Mouse (Mus musculus) liver, embryonic 13.5 days (tissue): Measurements from ENCODE around the gene Ptges3. TPM values are rescaled to one million over a fixed set of nuclear protein-coding genes. Genes with fewer than 3 reads are reported as not detected.
"Not testable (repeated sequence)": the region's sequence is repeated elsewhere in the genome, so short reads cannot be mapped to it uniquely, and the experiment has no call there.

Source experiments
- ATAC-seq: fragments of 200-750 bp; cut with Nextera tagmentation; 2 replicates; pipeline ENCODE4 v1.8.0; 2017; ENCODE audit warnings: low read depth, mild to moderate bottlenecking, moderate number of reproducible peaks, moderate library complexity
- DNase-seq: peaks from one replicate; pipeline ENCODE4 v3.0.0; 2022
- H3K27ac ChIP-seq: fragments of 300-500 bp; sonication (generic); 2 replicates; pipeline ENCODE4 v1.5.1; 2015; ENCODE audit warnings: moderate library complexity, mild to moderate bottlenecking, inconsistent platforms
- H3K27me3 ChIP-seq: fragments of 300-500 bp; sonication (generic); 2 replicates; pipeline ENCODE4 v1.6.1; 2015; ENCODE audit warnings: mild to moderate bottlenecking, inconsistent platforms
- H3K36me3 ChIP-seq: fragments of 300-500 bp; sonication (generic); 2 replicates; pipeline ENCODE4 v1.6.1; 2015; ENCODE audit warnings: mild to moderate bottlenecking, inconsistent platforms
- H3K4me1 ChIP-seq: fragments of 300-500 bp; sonication (generic); replicated peaks from 2 replicates; pipeline ENCODE4 v1.6.1; 2015; ENCODE audit warnings: inconsistent platforms
- H3K4me2 ChIP-seq: fragments of 300-500 bp; sonication (generic); 2 replicates; pipeline ENCODE4 v1.6.1; 2015; ENCODE audit warnings: inconsistent platforms, mild to moderate bottlenecking, moderate library complexity
- H3K4me3 ChIP-seq: fragments of 300-500 bp; sonication (generic); replicated peaks from 2 replicates; pipeline ENCODE4 v1.5.1; 2015; ENCODE audit warnings: mild to moderate bottlenecking, inconsistent platforms
- H3K9ac ChIP-seq: fragments of 300-500 bp; sonication (generic); 2 replicates; pipeline ENCODE4 v1.6.1; 2015; ENCODE audit warnings: mild to moderate bottlenecking, inconsistent platforms
- H3K9me3 ChIP-seq: fragments of 300-500 bp; sonication (generic); replicated peaks from 2 replicates; pipeline ENCODE4 v1.6.1; 2016; ENCODE audit warnings: inconsistent platforms
- WGBS: fragments of 180-500 bp; shearing (Covaris S2); methylation state at CpG from one replicate; pipeline ENCODE4 v1.1.7; 2015; ENCODE audit not compliant: insufficient replicate concordance; 5-methylcytosine and 5-hydroxymethylcytosine counted together
- polyA plus RNA-seq: library from polyadenylated mRNA; unstranded; fragments of >200 nt; fragmentation: Nextera tagmentation; extraction: Ambion mirVana; gene quantifications from 2 replicates; pipeline ENCODE4 v1.2.1, GENCODE M21; 2015

Ptges3 gene
- polyA plus RNA-seq, 1 experiment from 2014 or later = 380 TPM

GRCm38 (mm10) chr10:128083688-128084087, 24.9 kb downstream of the Ptges3 start:
- H3K4me1 ChIP-seq = peaks cover 49% of the 10 kb centered on the region
- peak overlapping the region; percentile 87 for H3K27ac ChIP-seq
- no peaks in the 10 kb centered on the region for H3K27me3 ChIP-seq
- H3K9ac ChIP-seq = peak overlapping the region; percentile 97
- H3K4me3 ChIP-seq = peak overlapping the region; percentile 96
- H3K9me3 ChIP-seq = no peaks in the 10 kb centered on the region
- H3K36me3 ChIP-seq = peaks cover 47% of the 10 kb centered on the region
- DNase-seq (no peak), ATAC-seq (no peak)
- H3K4me2 ChIP-seq = peak overlapping the region; percentile 90
- under 1% methylated on average over 22 of the region's 22 CpGs for WGBS

GRCm38 (mm10) chr10:128084160-128084559, 25.4 kb downstream of the Ptges3 start:
- H3K9ac ChIP-seq = peak overlapping the region; percentile 97
- ATAC-seq = no peak
- H3K4me1 ChIP-seq = peaks cover 54% of the 10 kb centered on the region
- H3K27ac ChIP-seq = peak overlapping the region; percentile 87
- WGBS = 0% methylated on average over 3 of the region's 3 CpGs
- DNase-seq = no peak
- H3K4me2 ChIP-seq = peak overlapping the region; percentile 90
- H3K27me3 ChIP-seq = no peaks in the 10 kb centered on the region
- H3K36me3 ChIP-seq = peaks cover 52% of the 10 kb centered on the region
- no peaks in the 10 kb centered on the region for H3K9me3 ChIP-seq
- H3K4me3 ChIP-seq = peak overlapping the region; percentile 96

- H3K36me3 ChIP-seq = peaks cover 68% of the 10 kb centered on the region
- 0 out of 2 replicates have a peak overlapping the region, but pooled peaks have one; percentile 22 for H3K27ac ChIP-seq
- H3K4me2 ChIP-seq = peak overlapping the region; percentile 18; the same call in 1 of the 2 replicates
- H3K4me3 ChIP-seq = no peak overlapping the region
- H3K9ac ChIP-seq = no peak overlapping the region
- peaks cover 73% of the 10 kb centered on the region for H3K4me1 ChIP-seq
- 68% methylated on average over 6 of the region's 6 CpGs for WGBS
- no peaks in the 10 kb centered on the region for H3K9me3 ChIP-seq
- no peak for DNase-seq
- ATAC-seq = no peak
- H3K27me3 ChIP-seq = no peaks in the 10 kb centered on the region
Measured at GRCm38 (mm10) chr10:128086391-128086790, 27.6 kb downstream of the Ptges3 start.

- H3K9ac ChIP-seq, H3K27me3 ChIP-seq, H3K27ac ChIP-seq, ATAC-seq, H3K4me3 ChIP-seq, H3K9me3 ChIP-seq, H3K4me2 ChIP-seq, DNase-seq: not testable (repeated sequence)
- peaks cover 68% of the 10 kb centered on the region for H3K36me3 ChIP-seq
- 76% methylated on average over 2 of the region's 2 CpGs for WGBS
- H3K4me1 ChIP-seq = peaks cover 73% of the 10 kb centered on the region
Measured at GRCm38 (mm10) chr10:128087216-128087615, 28.5 kb downstream of the Ptges3 start.

GRCm38 (mm10) chr10:128088181-128088580, 29.4 kb downstream of the Ptges3 start:
- Histone ChIP-seq H3K4me3 (no peak overlapping the region), H3K4me2 (no peak overlapping the region), H3K27ac (peak overlapping the region; percentile 18; the same call in 1 of the 2 replicates), H3K4me1 (peaks cover 71% of the 10 kb centered on the region), H3K9me3 (no peaks in the 10 kb centered on the region), H3K36me3 (peaks cover 68% of the 10 kb centered on the region), H3K9ac (no peak overlapping the region), H3K27me3 (no peaks in the 10 kb centered on the region)
- WGBS = 89% methylated on average over 5 of the region's 5 CpGs
- DNase-seq (no peak), ATAC-seq (no peak)

- peak overlapping the region; percentile 98 for H3K27ac ChIP-seq
- no peak overlapping the region for H3K4me3 ChIP-seq
- ATAC-seq = no peak
- no peak overlapping the region for H3K4me2 ChIP-seq
- H3K9me3 ChIP-seq = no peaks in the 10 kb centered on the region
- H3K9ac ChIP-seq = no peak overlapping the region; the same call in 1 of the 2 replicates
- no peaks in the 10 kb centered on the region for H3K27me3 ChIP-seq
- peaks cover 60% of the 10 kb centered on the region for H3K36me3 ChIP-seq
- peak; percentile 8 for DNase-seq
- WGBS = 16% methylated on average over 5 of the region's 5 CpGs
- peaks cover 79% of the 10 kb centered on the region for H3K4me1 ChIP-seq
Measured at GRCm38 (mm10) chr10:128089842-128090241, 31.1 kb downstream of the Ptges3 start.

GRCm38 (mm10) chr10:128090651-128091563, 32.2 kb downstream of the Ptges3 start:
- Histone ChIP-seq H3K4me2 (peak overlapping the region; percentile 95), H3K36me3 (peaks cover 49% of the 10 kb centered on the region), H3K4me1 (peaks cover 79% of the 10 kb centered on the region), H3K4me3 (peak overlapping the region; percentile 96), H3K9ac (peak overlapping the region; percentile 97), H3K27me3 (no peaks in the 10 kb centered on the region), H3K9me3 (no peaks in the 10 kb centered on the region), H3K27ac (peak overlapping the region; percentile 98)
- 4% methylated on average over 14 of the region's 14 CpGs for WGBS
- ATAC-seq (peak; percentile 85), DNase-seq (peak; percentile 88)

GRCm38 (mm10) chr10:128091564-128092505, 33.1 kb downstream of the Ptges3 start, which contains the start of gene Baz2a:
Gene Baz2a (plus strand): TSS chr10:128091577.
- Histone ChIP-seq H3K4me2 (peak within 1 kb of the TSS; percentile 95), H3K9me3 (no peaks in the 10 kb centered on the region), H3K9ac (peak within 1 kb of the TSS; percentile 97), H3K4me3 (peak within 1 kb of the TSS; percentile 96), H3K36me3 (peaks cover 40% of the 10 kb centered on the region), H3K4me1 (peaks cover 79% of the 10 kb centered on the region), H3K27ac (peak within 1 kb of the TSS; percentile 98), H3K27me3 (no peaks in the 10 kb centered on the region)
- peak; percentile 67 for ATAC-seq
- DNase-seq = peak; percentile 79
- WGBS = 1% methylated on average over 20 of the region's 20 CpGs

GRCm38 (mm10) chr10:128092506-128093495, 34.0 kb downstream of the Ptges3 start:
- Histone ChIP-seq H3K4me2 (peak overlapping the region; percentile 95), H3K27ac (peak overlapping the region; percentile 98), H3K27me3 (no peaks in the 10 kb centered on the region), H3K4me3 (peak overlapping the region; percentile 96), H3K4me1 (peaks cover 80% of the 10 kb centered on the region), H3K36me3 (peaks cover 30% of the 10 kb centered on the region), H3K9ac (peak overlapping the region; percentile 97), H3K9me3 (no peaks in the 10 kb centered on the region)
- ATAC-seq (peak; percentile 27), DNase-seq (peak; percentile 75)
- WGBS = under 1% methylated on average over 79 of the region's 88 CpGs
